9 mouse cellular contexts compared by ENCODE assay signal in the genomic region with DNA sequence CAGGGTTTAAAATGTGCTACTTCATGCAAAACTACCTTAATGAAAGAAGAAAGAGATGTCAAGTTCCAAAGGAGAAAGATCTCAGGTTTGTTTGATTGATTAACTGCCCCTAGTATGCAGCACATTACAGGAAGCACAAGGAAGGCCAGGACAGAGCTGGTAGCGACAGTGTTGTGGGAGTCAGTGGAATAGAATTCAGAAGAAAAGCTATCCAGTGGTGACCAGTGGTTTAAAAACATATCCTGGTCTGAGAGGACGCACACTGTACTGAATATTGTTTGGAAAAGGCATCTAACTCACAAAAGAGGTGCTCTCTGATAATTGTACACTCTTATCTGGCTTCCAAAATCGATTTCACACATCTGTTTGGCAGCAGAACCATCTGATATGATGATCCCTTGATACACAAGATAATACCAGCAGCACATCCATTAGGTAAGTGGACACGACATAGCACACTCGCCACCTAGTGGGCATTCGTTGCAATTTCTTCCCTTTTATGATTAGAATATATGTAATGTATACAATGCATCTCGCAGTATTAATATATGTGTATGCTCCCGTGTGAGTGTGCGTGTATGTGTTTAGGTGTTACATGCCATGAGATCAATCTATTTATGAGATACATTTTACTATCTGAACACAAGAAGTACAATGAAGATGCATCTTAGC. TPM values are rescaled to one million over a fixed set of nuclear protein-coding genes. Genes with fewer than 3 reads are reported as not detected.
DNase-seq lines count a peak whose midpoint lies in the region; ATAC-seq and TF ChIP-seq lines count a peak whose summit lies in the region.
"Had no signal": no experiment of that assay in that cellular context is flagged by ENCODE, and none has a peak within 500 bp of the region (broad histone marks: within the 10 kb centered on the region; RNA-seq: fewer than 3 reads in every experiment).

No protein-coding gene starts in this region.

- no peak overlapping the region for H3K27ac ChIP-seq in forebrain, embryonic 14.5 days (ENCODE audit: low read depth, low read length)
- no peak overlapping the region for H3K27ac ChIP-seq in kidney, postnatal 0 days

- H3K27me3 ChIP-seq in E14TG2a.4 (ENCODE audit: insufficient read depth, low read length), result no peaks in the 10 kb centered on the region
- no peaks in the 10 kb centered on the region for H3K27me3 ChIP-seq in forebrain, embryonic 14.5 days (replicated peaks; ENCODE audit: control insufficient read depth, insufficient read depth, low read length)
- no peaks in the 10 kb centered on the region for H3K27me3 ChIP-seq in kidney, postnatal 0 days (ENCODE audit: insufficient read depth, low read length)

- TF ChIP-seq CTCF in E14TG2a.4 (conservative IDR thresholded peaks at IDR 0.05; ENCODE audit: low read length), result peak; percentile 56
- peak; percentile 95 for TF ChIP-seq CTCF in kidney, postnatal 0 days (IDR thresholded peaks at IDR 0.05; ENCODE audit: low read depth)

- 26% methylated on average over 9 of the region's 9 CpGs for WGBS in forebrain, embryonic 14.5 days
- 21% methylated on average over 9 of the region's 9 CpGs for WGBS in kidney, postnatal 0 days

- H3K4me2 ChIP-seq in forebrain, embryonic 14.5 days (ENCODE audit: low read length), result no peak overlapping the region
- no peak overlapping the region for H3K4me2 ChIP-seq in kidney, postnatal 0 days (ENCODE audit: low read length)

- intact Hi-C loops in gastrocnemius, postnatal 36 days (cut with DNase I), result no loop called here

- H3K9ac ChIP-seq in forebrain, embryonic 14.5 days (ENCODE audit: low read length), result no peak overlapping the region
- no peak overlapping the region for H3K9ac ChIP-seq in kidney, postnatal 0 days (ENCODE audit: low read depth, low read length)

- H3K36me3 ChIP-seq in E14TG2a.4 (ENCODE audit: insufficient read depth, low read length), result no peaks in the 10 kb centered on the region
- no peaks in the 10 kb centered on the region for H3K36me3 ChIP-seq in forebrain, embryonic 14.5 days (ENCODE audit: control insufficient read depth, insufficient read depth, low read length)
- no peaks in the 10 kb centered on the region for H3K36me3 ChIP-seq in kidney, postnatal 0 days (ENCODE audit: insufficient read depth, low read length)

- H3K4me3 ChIP-seq in E14TG2a.4 (replicated peaks; ENCODE audit: low read length), result no peak overlapping the region
- no peak overlapping the region for H3K4me3 ChIP-seq in forebrain, embryonic 14.5 days (ENCODE audit: low read depth, low read length)
- H3K4me3 ChIP-seq in kidney, postnatal 0 days (replicated peaks; ENCODE audit: low read depth, low read length), result no peak overlapping the region
- H3K4me3 ChIP-seq: erythroblast, embryonic 14.5 days had no signal

- no peaks in the 10 kb centered on the region for H3K4me1 ChIP-seq in E14TG2a.4 (replicated peaks; ENCODE audit: low read depth, low read length)
- H3K4me1 ChIP-seq in forebrain, embryonic 14.5 days (ENCODE audit: control insufficient read depth, insufficient read depth, low read length), result no peaks in the 10 kb centered on the region
- H3K4me1 ChIP-seq in kidney, postnatal 0 days (replicated peaks; ENCODE audit: insufficient read depth, low read length), result no peaks in the 10 kb centered on the region

- no peaks in the 10 kb centered on the region for H3K9me3 ChIP-seq in E14TG2a.4 (ENCODE audit: low read length)
- H3K9me3 ChIP-seq in forebrain, embryonic 14.5 days (replicated peaks; ENCODE audit: control insufficient read depth, low read length), result no peaks in the 10 kb centered on the region
- H3K9me3 ChIP-seq in kidney, postnatal 0 days (replicated peaks; ENCODE audit: low read length), result no peaks in the 10 kb centered on the region

- peak; percentile 90 for ATAC-seq in forebrain, embryonic 14.5 days
- no peak for ATAC-seq in kidney, postnatal 0 days (replicated peaks; ENCODE audit: low FRiP score, low read depth)

- DNase-seq in 3T3-L1 (ENCODE audit: low read depth, low spot score), result peak; percentile 78
- DNase-seq in cerebellum, adult 11-12 months, result peak; percentile 12
- peak; percentile 87 for DNase-seq in forebrain, embryonic 14.5 days (ENCODE audit: low spot score)
- DNase-seq in kidney, postnatal 0 days (ENCODE audit: low spot score), result peak; percentile 74
- DNase-seq in lung, postnatal 10 days, result peak; percentile 15
- DNase-seq in right cerebral cortex, adult 2 months (ENCODE audit: low spot score in 2 of 2), result peak; percentile 61 to 74
- DNase-seq in gastrocnemius, postnatal 36 days, result no peak

RNA-seq across cellular contexts. Expression of a gene that starts 33.0 kb away (rescaled TPM):
- polyA plus RNA-seq in forebrain, embryonic 14.5 days (2014; fragmentation: Nextera tagmentation; extraction: Ambion mirVana), result 70.3 and 75.1 TPM in 2 replicates
- 2.8 and 3.6 TPM in 2 replicates for polyA plus RNA-seq in kidney, postnatal 0 days (2015; fragmentation: Nextera tagmentation; extraction: Ambion mirVana)
- 1 to 10 TPM; 6.3 to 6.6 TPM for total RNA-seq in gastrocnemius, postnatal 36 days (2021)

Comparison
In these comparisons a context has a peak if more than half of its experiments do, and no peak if none do; other contexts are left out.
1. DNase-seq: peak in 3T3-L1 (single experiment), cerebellum, adult 11-12 months (single experiment), forebrain, embryonic 14.5 days (single experiment), kidney, postnatal 0 days (single experiment), lung, postnatal 10 days (single experiment) and right cerebral cortex, adult 2 months (2 of 2); none in gastrocnemius, postnatal 36 days (0 of 2).
2. RNA of a gene that starts 33.0 kb away (polyA plus RNA-seq): 70.3 to 75.1 TPM in forebrain, embryonic 14.5 days; 2.8 to 3.6 TPM in kidney, postnatal 0 days; every median in the first group is over 10 times any median in the second.